Mouse (Mus musculus): ENCODE measurements at regions not wholly inside any gene's neighbourhood (a gene's known extent, or its start where the extent isn't known, plus 50 kb on each side); places are given as distances from the start of the nearest gene placed in this dataset.

DNA sequence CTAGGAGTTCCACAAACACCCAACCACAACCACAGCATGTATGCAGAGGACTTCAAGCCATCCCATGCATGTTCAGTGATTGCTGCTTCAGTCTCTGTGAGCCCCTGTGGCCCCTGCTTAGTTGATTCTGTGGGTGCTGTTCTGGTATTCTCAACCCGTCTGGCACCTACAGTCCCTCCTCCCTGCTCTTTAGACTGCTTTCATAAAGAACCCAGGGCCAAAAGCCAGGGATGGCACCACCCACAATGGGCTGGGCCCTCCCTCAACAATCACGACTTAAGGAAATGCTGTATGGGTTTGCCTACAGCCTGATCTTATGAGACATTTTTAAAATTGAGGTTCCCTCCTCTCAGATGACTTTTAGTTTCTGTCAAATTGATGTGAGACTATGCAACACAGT, 58.9 kb upstream of the Bcl9 start:
- in situ Hi-C loops (cut with MboI): no loop called here

DNA sequence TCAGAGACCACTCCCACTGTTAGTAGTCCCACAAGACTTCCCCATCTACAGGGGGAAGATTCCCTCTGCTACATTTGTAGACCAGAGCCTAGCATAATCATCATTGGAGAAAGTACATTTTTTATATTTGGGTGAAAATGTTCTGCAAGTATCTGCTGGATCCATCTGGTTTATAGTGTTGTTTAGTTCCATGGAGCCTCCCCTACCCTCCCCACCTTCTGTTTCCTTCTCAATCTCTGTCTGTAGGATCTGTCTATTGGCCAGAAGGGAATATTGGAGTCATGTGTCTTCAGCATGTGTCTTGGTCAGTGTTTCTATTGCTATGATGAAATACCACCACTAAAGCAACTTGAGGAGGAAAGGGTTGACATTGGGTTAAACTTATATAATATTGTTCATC, 57.7 kb upstream of the Bcl9 start:
- in situ Hi-C loops (cut with MboI): no loop called here

DNA sequence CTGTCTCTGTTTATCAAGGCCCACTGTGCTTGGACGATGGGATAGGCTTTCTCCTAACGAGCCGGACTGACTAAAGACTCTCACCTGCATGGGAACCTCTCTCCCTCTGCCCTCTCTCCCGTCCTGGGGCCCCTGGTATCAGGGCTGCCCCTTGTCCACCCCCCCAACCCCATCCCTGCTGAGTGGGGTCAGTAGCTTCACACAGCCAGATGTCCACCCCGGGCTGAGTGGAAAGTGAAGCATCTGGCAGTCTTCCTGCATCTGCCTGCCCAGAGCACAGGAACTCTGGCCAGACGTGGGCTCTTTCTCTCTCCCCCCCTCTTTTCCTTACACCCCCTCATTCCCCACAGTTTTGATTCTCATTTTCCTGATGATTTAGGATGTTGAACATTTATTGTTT, 56.1 kb upstream of the Bcl9 start:
- in situ Hi-C loops (cut with MboI): no loop called here

DNA sequence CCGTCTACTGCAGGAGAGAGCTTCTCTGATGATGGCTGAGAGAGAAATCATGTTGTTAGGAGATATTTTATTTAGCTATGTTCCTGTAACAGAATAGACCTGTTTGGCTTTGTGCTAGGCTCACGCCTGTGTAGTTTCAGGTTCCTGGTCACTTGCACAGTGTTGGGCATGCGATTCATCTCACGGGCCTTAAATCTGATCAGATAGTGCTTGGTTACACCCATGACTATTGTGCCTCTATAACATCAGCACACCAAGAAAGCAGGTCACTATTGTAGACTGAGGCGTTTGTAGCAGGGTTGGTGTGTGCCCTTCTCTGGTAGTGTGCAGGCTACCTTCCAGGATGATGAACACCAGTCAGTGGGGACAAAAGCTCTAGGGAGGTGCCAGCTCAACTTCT, 54.3 kb upstream of the Bcl9 start:
- in situ Hi-C loops (cut with MboI): no loop called here

DNA sequence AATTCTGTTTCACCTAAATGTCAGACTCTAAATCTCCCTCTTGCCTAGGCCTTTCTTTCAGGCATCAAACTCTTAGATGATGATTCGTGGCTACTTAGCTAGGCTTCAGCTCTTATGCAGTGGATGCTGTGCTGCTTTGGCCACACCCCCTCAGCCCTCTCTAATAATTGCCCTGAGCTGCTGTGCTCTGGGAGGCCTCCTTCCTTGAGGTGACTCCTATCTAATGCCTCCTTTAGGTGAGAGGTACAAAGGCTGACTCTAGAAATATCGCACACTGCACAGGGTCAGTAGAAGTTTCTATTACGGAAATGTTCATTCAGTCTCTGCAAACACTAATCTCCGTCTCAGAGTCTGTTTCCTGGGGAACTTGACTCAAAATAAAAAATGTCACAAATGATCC, 51.7 kb upstream of the Bcl9 start:
- in situ Hi-C loops (cut with MboI): loop anchor here (25.0 kb wide), 1 partner anchor 412 kb away; the partner anchor contains the start of gene Gja8

Measured in mature B cell (primary cell).